Mouse (Mus musculus) CH12.LX (cell line): ENCODE results near the gene Cdc14a.

ENCODE experiments used
- CHD1 ChIP-seq: IDR thresholded peaks from 2 replicates; pipeline ENCODE4 v1.6.1; 2012; ENCODE audit warnings: low read depth, low read length, improper control_type of control experiment, inconsistent platforms
- CHD2 ChIP-seq: IDR thresholded peaks from 2 replicates; pipeline ENCODE4 v1.6.1; 2011; ENCODE audit warnings: low read length, improper control_type of control experiment
- CTCF ChIP-seq, 2 experiments: IDR thresholded peaks in 1 of 2; conservative IDR thresholded peaks in 1 of 2; 2 replicates each; pipeline ENCODE4 v1.5.1; 2011 to 2012; ENCODE audit warnings: low read depth in 2 of 2, low read length in 2 of 2, improper control_type of control experiment in 1 of 2, inconsistent platforms in 1 of 2, mild to moderate bottlenecking in 1 of 2, moderate library complexity in 1 of 2
- ELF1 ChIP-seq: IDR thresholded peaks from 2 replicates; pipeline ENCODE4 v1.6.1; 2014; ENCODE audit warnings: low read depth, mild to moderate bottlenecking, inconsistent platforms, low read length, improper control_type of control experiment
- ETS1 ChIP-seq: conservative IDR thresholded peaks from 2 replicates; pipeline ENCODE4 v1.6.1; 2012; ENCODE audit warnings: low read depth, mild to moderate bottlenecking, inconsistent platforms, low read length, improper control_type of control experiment, moderate library complexity
- MAX ChIP-seq: IDR thresholded peaks from 2 replicates; pipeline ENCODE4 v1.6.1; 2011; ENCODE audit warnings: low read length, improper control_type of control experiment
- RCOR1 ChIP-seq: conservative IDR thresholded peaks from 2 replicates; pipeline ENCODE4 v1.6.1; 2012; ENCODE audit warnings: low read depth, mild to moderate bottlenecking, inconsistent platforms, low read length, improper control_type of control experiment
- USF2 ChIP-seq: conservative IDR thresholded peaks from 2 replicates; pipeline ENCODE4 v1.6.1; 2011; ENCODE audit warnings: low read depth, low read length, improper control_type of control experiment

GRCm38 (mm10) chr3:116228360-116229245 lies 195.2 kb downstream of the Cdc14a start:
- TF ChIP-seq USF2 (no peak), MAX (no peak), CHD2 (no peak), CHD1 (no peak), ELF1 (no peak), RCOR1 (no peak), CTCF (conservative IDR thresholded peaks at IDR 0.05 in 1 of 2, IDR thresholded peaks at IDR 0.05 in 1 of 2; ENCODE audit: low read depth in 2 of 2, low read length in 2 of 2) (no peak), ETS1 (no peak)
